ENCODE assay signal across 8 mouse cellular contexts in genomic region chr7:45435038-45435437, GRCm38 (mm10). TPM values are rescaled to one million over a fixed set of nuclear protein-coding genes. Genes with fewer than 3 reads are reported as not detected.
DNase-seq lines count a peak whose midpoint lies in the region; ATAC-seq and TF ChIP-seq lines count a peak whose summit lies in the region.

No protein-coding gene starts in this region.

- H3K36me3 ChIP-seq in C2C12 (ENCODE audit: control insufficient read depth, insufficient read depth), result peaks cover 13% of the 10 kb centered on the region
- peaks cover 24% of the 10 kb centered on the region for H3K36me3 ChIP-seq in forebrain, embryonic 12.5 days (replicated peaks)
- peaks cover 3% of the 10 kb centered on the region; the same call in 1 of the 2 replicates for H3K36me3 ChIP-seq in liver, embryonic 14.5 days (replicated peaks; ENCODE audit: control insufficient read depth, insufficient read depth, low read depth)
- H3K36me3 ChIP-seq in stomach, embryonic 15.5 days, result peaks cover 19% of the 10 kb centered on the region

- H3K27ac ChIP-seq in forebrain, embryonic 12.5 days, result peak overlapping the region; percentile 63; the same call in 1 of the 2 replicates
- no peak overlapping the region for H3K27ac ChIP-seq in liver, embryonic 14.5 days
- H3K27ac ChIP-seq in stomach, embryonic 15.5 days, result peak overlapping the region; percentile 74

- peaks cover 69% of the 10 kb centered on the region for H3K79me2 ChIP-seq in C2C12 (ENCODE audit: control insufficient read depth, insufficient read depth)

- H3K27me3 ChIP-seq in C2C12 (ENCODE audit: control insufficient read depth, insufficient read depth, insufficient read length), result no peaks in the 10 kb centered on the region
- 0 out of 2 replicates have a peak, but pooled peaks cover 4% of the 10 kb centered on the region for H3K27me3 ChIP-seq in forebrain, embryonic 12.5 days
- no peaks in the 10 kb centered on the region for H3K27me3 ChIP-seq in liver, embryonic 14.5 days (ENCODE audit: control insufficient read depth, insufficient read depth, low read length)
- no peaks in the 10 kb centered on the region for H3K27me3 ChIP-seq in stomach, embryonic 15.5 days (replicated peaks)

- peak; percentile 30; the same call in 1 of the 2 replicates for ATAC-seq in forebrain, embryonic 12.5 days (ENCODE audit: low FRiP score)
- no peak for ATAC-seq in liver, embryonic 14.5 days (ENCODE audit: insufficient read depth)
- no peak for ATAC-seq in stomach, embryonic 15.5 days (ENCODE audit: insufficient read depth, low FRiP score, low read depth)

- H3K4me1 ChIP-seq in forebrain, embryonic 12.5 days, result peaks cover 45% of the 10 kb centered on the region
- peaks cover 0 to 14% of the 10 kb centered on the region in 2 experiments; a peak in 2 of 4 replicates for H3K4me1 ChIP-seq in liver, embryonic 14.5 days (replicated peaks; ENCODE audit: control insufficient read depth in 2 of 2, insufficient read depth in 2 of 2, low read length in 1 of 2)
- peaks cover 39% of the 10 kb centered on the region for H3K4me1 ChIP-seq in stomach, embryonic 15.5 days

- no peak for TF ChIP-seq EP300 in liver, embryonic 14.5 days (IDR thresholded peaks at IDR 0.05; ENCODE audit: low read depth)

- 4% methylated on average over 16 of the region's 16 CpGs for WGBS in forebrain, embryonic 12.5 days
- 5% methylated on average over 16 of the region's 16 CpGs for WGBS in liver, embryonic 14.5 days (ENCODE audit: insufficient replicate concordance)
- whole genome bisulfite sequencing in stomach, embryonic 15.5 days, result 2% methylated on average over 16 of the region's 16 CpGs

- DNase-seq in embryo, embryonic 11 days, result peak; percentile 48
- no peak for DNase-seq in embryo, embryonic 10 days (ENCODE audit: low spot score)
- no peak for DNase-seq in liver, embryonic 14.5 days (ENCODE audit: low read depth in 3 of 3, low spot score in 3 of 3)
- DNase-seq in layer of hippocampus, adult 18-20 months (ENCODE audit: low spot score in 2 of 2), result no peak
- no peak for DNase-seq in urinary bladder, postnatal 14 days (ENCODE audit: low spot score)

- H3K4me3 ChIP-seq in C2C12 (ENCODE audit: insufficient read depth, poor library complexity, severe bottlenecking), result peak overlapping the region; percentile 44
- peak overlapping the region; percentile 76 for H3K4me3 ChIP-seq in forebrain, embryonic 12.5 days (replicated peaks)
- peak overlapping the region; percentile 39 to 51 for H3K4me3 ChIP-seq in liver, embryonic 14.5 days (ENCODE audit: insufficient read depth in 1 of 2, low read depth in 2 of 2, low read length in 2 of 2)
- H3K4me3 ChIP-seq in stomach, embryonic 15.5 days (replicated peaks), result peak overlapping the region; percentile 89

- H3K9me3 ChIP-seq in forebrain, embryonic 12.5 days, result no peaks in the 10 kb centered on the region
- H3K9me3 ChIP-seq in liver, embryonic 14.5 days (ENCODE audit: control insufficient read depth, low read length), result no peaks in the 10 kb centered on the region
- H3K9me3 ChIP-seq in stomach, embryonic 15.5 days, result no peaks in the 10 kb centered on the region

- peak overlapping the region; percentile 96 for H3K4me2 ChIP-seq in forebrain, embryonic 12.5 days
- H3K4me2 ChIP-seq in liver, embryonic 14.5 days (ENCODE audit: low read depth), result peak overlapping the region; percentile 73
- peak overlapping the region; percentile 73 for H3K4me2 ChIP-seq in stomach, embryonic 15.5 days

- TF ChIP-seq CTCF in C2C12 (IDR thresholded peaks at IDR 0.05; ENCODE audit: control insufficient read depth, insufficient read depth, insufficient read length), result no peak
- no peak for TF ChIP-seq CTCF in liver, embryonic 14.5 days (IDR thresholded peaks at IDR 0.05; ENCODE audit: low read depth)

- H3K9ac ChIP-seq in forebrain, embryonic 12.5 days, result peak overlapping the region; percentile 85
- peak overlapping the region; percentile 58 for H3K9ac ChIP-seq in liver, embryonic 14.5 days (replicated peaks)
- H3K9ac ChIP-seq in stomach, embryonic 15.5 days, result peak overlapping the region; percentile 79

- H3ac ChIP-seq in C2C12 (ENCODE audit: control insufficient read depth, insufficient read length, low read depth), result peak overlapping the region; percentile 68

- H3K79me3 ChIP-seq in C2C12 (ENCODE audit: low read depth), result peaks cover 36% of the 10 kb centered on the region

TF ChIP-seq in C2C12, 6 proteins besides CTCF, POLR2A, EP300 and RAD21:
- TF ChIP-seq USF1 (IDR thresholded peaks at IDR 0.05; ENCODE audit: low read depth) (no peak), MAX (IDR thresholded peaks at IDR 0.05) (no peak), FOSL1 (IDR thresholded peaks at IDR 0.05; ENCODE audit: insufficient read depth, low read length, poor library complexity, severe bottlenecking) (no peak), CEBPB (IDR thresholded peaks at IDR 0.05; ENCODE audit: low read depth) (no peak), MYOD1 (IDR thresholded peaks at IDR 0.05; ENCODE audit: control insufficient read depth, insufficient read length, low read depth) (no peak), MYOG (IDR thresholded peaks at IDR 0.05; ENCODE audit: control insufficient read depth, extremely low read depth, insufficient read length) (no peak)
TF ChIP-seq in C2C12: peak in this region for 0.

RNA-seq across cellular contexts. Expression of gene Gys1, which starts 0.4 kb away (rescaled TPM):
- 25.2 TPM for polyA plus RNA-seq in C2C12 (2012; fragmentation: generic; extraction: Trizol)
- 28.7 and 30.7 TPM in 2 replicates for polyA plus RNA-seq in forebrain, embryonic 12.5 days (2016; fragmentation: Nextera tagmentation; extraction: Ambion mirVana)
- 3.2 and 3.6 TPM in 2 replicates for polyA plus RNA-seq in liver, embryonic 14.5 days (2012; rRNA removed)
- polyA plus RNA-seq in liver, embryonic 14.5 days (2014; fragmentation: Nextera tagmentation; extraction: Ambion mirVana), result 2.8 and 3.1 TPM in 2 replicates
- 34.3 and 37.7 TPM in 2 replicates for polyA plus RNA-seq in stomach, embryonic 15.5 days (2015; fragmentation: Nextera tagmentation; extraction: Ambion mirVana)
- 10 to 100 TPM; 13.5 to 15.4 TPM for total RNA-seq in layer of hippocampus, adult 18-20 months (2021)

RNA-seq across cellular contexts. Expression of gene Ruvbl2, which starts 2.9 kb away (rescaled TPM):
- polyA plus RNA-seq in C2C12 (2012; fragmentation: generic; extraction: Trizol), result 179 TPM
- polyA plus RNA-seq in forebrain, embryonic 12.5 days (2016; fragmentation: Nextera tagmentation; extraction: Ambion mirVana), result 167 and 175 TPM in 2 replicates
- polyA plus RNA-seq in liver, embryonic 14.5 days (2012; rRNA removed), result 65.7 and 69.5 TPM in 2 replicates
- 67.5 and 82.7 TPM in 2 replicates for polyA plus RNA-seq in liver, embryonic 14.5 days (2014; fragmentation: Nextera tagmentation; extraction: Ambion mirVana)
- 127 and 139 TPM in 2 replicates for polyA plus RNA-seq in stomach, embryonic 15.5 days (2015; fragmentation: Nextera tagmentation; extraction: Ambion mirVana)
- 10 to 100 TPM; 34.6 to 37.7 TPM for total RNA-seq in layer of hippocampus, adult 18-20 months (2021)

RNA-seq across cellular contexts. Expression of gene Lhb, which starts 14.4 kb away (rescaled TPM):
- polyA plus RNA-seq in C2C12 (2012; fragmentation: generic; extraction: Trizol), result not detected
- polyA plus RNA-seq in forebrain, embryonic 12.5 days (2016; fragmentation: Nextera tagmentation; extraction: Ambion mirVana), result 0.50 TPM in 1 of 2 replicates, not detected in the other
- not detected in 2 replicates for polyA plus RNA-seq in liver, embryonic 14.5 days (2012; rRNA removed)
- not detected in 2 replicates for polyA plus RNA-seq in liver, embryonic 14.5 days (2014; fragmentation: Nextera tagmentation; extraction: Ambion mirVana)
- 0.62 TPM in 1 of 2 replicates, not detected in the other for polyA plus RNA-seq in stomach, embryonic 15.5 days (2015; fragmentation: Nextera tagmentation; extraction: Ambion mirVana)
- under 1 TPM in 1 of 2 experiments, not detected in 1; 0.50 TPM for total RNA-seq in layer of hippocampus, adult 18-20 months (2021)

RNA-seq across cellular contexts. Expression of gene Ntf5, which starts 21.5 kb away (rescaled TPM):
- 0.92 TPM for polyA plus RNA-seq in C2C12 (2012; fragmentation: generic; extraction: Trizol)
- 0.32 and 0.65 TPM in 2 replicates for polyA plus RNA-seq in forebrain, embryonic 12.5 days (2016; fragmentation: Nextera tagmentation; extraction: Ambion mirVana)
- polyA plus RNA-seq in liver, embryonic 14.5 days (2012; rRNA removed), result 0.04 and 0.20 TPM in 2 replicates
- polyA plus RNA-seq in liver, embryonic 14.5 days (2014; fragmentation: Nextera tagmentation; extraction: Ambion mirVana), result 0.18 and 0.19 TPM in 2 replicates
- polyA plus RNA-seq in stomach, embryonic 15.5 days (2015; fragmentation: Nextera tagmentation; extraction: Ambion mirVana), result 2.6 and 2.7 TPM in 2 replicates
- not detected for total RNA-seq in layer of hippocampus, adult 18-20 months (2021)

RNA-seq across cellular contexts. Expression of gene Ftl1, which starts 24.6 kb away (rescaled TPM):
- 14,288 TPM for polyA plus RNA-seq in C2C12 (2012; fragmentation: generic; extraction: Trizol)
- 5,523 and 5,537 TPM in 2 replicates for polyA plus RNA-seq in forebrain, embryonic 12.5 days (2016; fragmentation: Nextera tagmentation; extraction: Ambion mirVana)
- 1,846 and 1,956 TPM in 2 replicates for polyA plus RNA-seq in liver, embryonic 14.5 days (2012; rRNA removed)
- polyA plus RNA-seq in liver, embryonic 14.5 days (2014; fragmentation: Nextera tagmentation; extraction: Ambion mirVana), result 4,811 and 5,161 TPM in 2 replicates
- polyA plus RNA-seq in stomach, embryonic 15.5 days (2015; fragmentation: Nextera tagmentation; extraction: Ambion mirVana), result 4,747 and 4,817 TPM in 2 replicates
- total RNA-seq in layer of hippocampus, adult 18-20 months (2021), result 100 to 1,000 TPM; 230 to 234 TPM
